In the genomic region with DNA sequence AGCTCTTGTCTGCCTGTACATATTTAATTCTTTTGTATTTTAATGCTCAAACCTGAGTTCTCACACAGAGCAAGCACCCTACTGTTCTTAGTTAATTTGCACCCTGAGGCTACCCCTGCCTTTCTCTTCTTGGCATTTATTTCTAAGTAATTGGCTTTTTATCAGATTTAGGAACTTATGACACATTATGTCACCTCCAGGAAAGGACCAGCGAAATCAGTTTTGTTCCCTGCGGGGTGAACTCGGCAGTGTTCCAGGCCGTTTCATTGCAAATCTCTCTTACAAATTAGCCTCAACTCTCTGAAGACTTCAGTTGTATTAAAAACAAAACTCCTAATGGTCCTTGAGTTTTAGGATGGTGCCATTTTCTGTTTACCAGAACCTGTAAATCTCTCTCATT, we compare ENCODE assay signal across 20 mouse cellular contexts. TPM values are rescaled to one million over a fixed set of nuclear protein-coding genes. Genes with fewer than 3 reads are reported as not detected.
DNase-seq lines count a peak whose midpoint lies in the region; ATAC-seq lines count a peak whose summit lies in the region.
"Had no signal": no experiment of that assay in that cellular context is flagged by ENCODE, and none has a peak within 500 bp of the region (broad histone marks: within the 10 kb centered on the region; RNA-seq: fewer than 3 reads in every experiment).

No protein-coding gene starts in this region.

- no peak overlapping the region for H3K9ac ChIP-seq in kidney, embryonic 16.5 days (replicated peaks; ENCODE audit: low read length)
- H3K9ac ChIP-seq: forebrain, embryonic 15.5 days; hindbrain, embryonic 15.5 days; limb, embryonic 12.5 days; liver, embryonic 14.5 days had no signal

- ATAC-seq in kidney, embryonic 16.5 days (ENCODE audit: low FRiP score, low TSS enrichment), result no peak
- ATAC-seq: activated CD4-positive, CD25-positive, alpha-beta regulatory T cell, adult 4 months; forebrain, embryonic 15.5 days had no signal

- no peaks in the 10 kb centered on the region for H3K4me1 ChIP-seq in kidney, embryonic 16.5 days (ENCODE audit: insufficient read depth, low read length)
- H3K4me1 ChIP-seq: forebrain, embryonic 15.5 days; hindbrain, embryonic 15.5 days; limb, embryonic 12.5 days had no signal

- H3K9me3 ChIP-seq in kidney, embryonic 16.5 days (ENCODE audit: low read length), result no peaks in the 10 kb centered on the region
- H3K9me3 ChIP-seq: forebrain, embryonic 15.5 days; hindbrain, embryonic 15.5 days; limb, embryonic 12.5 days had no signal

- H3K4me2 ChIP-seq in kidney, embryonic 16.5 days (replicated peaks; ENCODE audit: low read depth, low read length), result no peak overlapping the region
- H3K4me2 ChIP-seq: forebrain, embryonic 15.5 days; hindbrain, embryonic 15.5 days; limb, embryonic 12.5 days had no signal

- no peak overlapping the region for H3K27ac ChIP-seq in kidney, embryonic 16.5 days (ENCODE audit: low read length)
- H3K27ac ChIP-seq: forebrain, embryonic 15.5 days; gastrocnemius, adult 2 months; hindbrain, embryonic 15.5 days; limb, embryonic 12.5 days; liver, embryonic 14.5 days had no signal

- H3K4me3 ChIP-seq in kidney, embryonic 16.5 days (ENCODE audit: low read length), result no peak overlapping the region
- H3K4me3 ChIP-seq: forebrain, embryonic 15.5 days; gastrocnemius, adult 2 months; hindbrain, embryonic 15.5 days; limb, embryonic 12.5 days had no signal

- DNase-seq in adrenal gland, postnatal 14 days, result peak; percentile 42
- no peak for DNase-seq in adrenal gland, adult 8-10 months
- DNase-seq in kidney, postnatal 10 days, result peak; percentile 5
- peak; percentile 34 for DNase-seq in cerebellum, adult 11-12 months
- DNase-seq in cerebellum, postnatal 36 days, result peak; percentile 41 to 45
- no peak for DNase-seq in frontal cortex, adult 2 months (ENCODE audit: extremely low spot score in 1 of 2, low spot score in 1 of 2)
- DNase-seq in ovary, adult 18-20 months (ENCODE audit: low spot score), result no peak
- DNase-seq: gastrocnemius, adult 2 months; heart, adult 11 months; lung, postnatal 10 days; right cerebral cortex, postnatal 4 days had no signal

- no peaks in the 10 kb centered on the region for H3K36me3 ChIP-seq in kidney, embryonic 16.5 days (ENCODE audit: insufficient read depth, low read length)
- H3K36me3 ChIP-seq: forebrain, embryonic 15.5 days; hindbrain, embryonic 15.5 days; limb, embryonic 12.5 days had no signal

- 72% methylated on average over 4 of the region's 4 CpGs for WGBS in kidney, embryonic 16.5 days

- no peaks in the 10 kb centered on the region for H3K27me3 ChIP-seq in kidney, embryonic 16.5 days (ENCODE audit: insufficient read depth, low read length)
- H3K27me3 ChIP-seq: forebrain, embryonic 15.5 days; hindbrain, embryonic 15.5 days; limb, embryonic 12.5 days had no signal

RNA-seq across cellular contexts. Expression of a gene that starts 38.1 kb away (rescaled TPM):
- not detected in 2 replicates for total RNA-seq in adrenal gland, postnatal 14 days (2021)
- under 1 TPM; 0.38 to 0.70 (median 0.60) TPM for total RNA-seq in adrenal gland, adult 8-10 months (2022)
- not detected in 2 replicates for polyA plus RNA-seq in kidney, embryonic 16.5 days (2015; fragmentation: Nextera tagmentation; extraction: Ambion mirVana)
- 0.11 and 0.12 TPM in 2 replicates for polyA plus RNA-seq in frontal cortex, adult 2 months (2012; rRNA removed)
- total RNA-seq: gastrocnemius, adult 2 months; left cerebral cortex, adult 18-20 months had no signal
- polyA plus RNA-seq: activated CD4-positive, CD25-positive, alpha-beta regulatory T cell, adult 4 months; heart, embryonic 16.5 days; hindbrain, embryonic 15.5 days; limb, embryonic 12.5 days; liver, embryonic 14.5 days; urinary bladder, adult 2 months had no signal

Comparison
In these comparisons a context has a peak if more than half of its experiments do, and no peak if none do; other contexts are left out.
1. DNase-seq: peak in adrenal gland, postnatal 14 days (single experiment), kidney, postnatal 10 days (single experiment), cerebellum, adult 11-12 months (single experiment) and cerebellum, postnatal 36 days (2 of 2); none in adrenal gland, adult 8-10 months (single experiment), frontal cortex, adult 2 months (0 of 2) and ovary, adult 18-20 months (single experiment).